Mouse (Mus musculus) heart, adult 2 months (tissue): ENCODE data around the gene Mypop. TPM values are rescaled to one million over a fixed set of nuclear protein-coding genes. Genes with fewer than 3 reads are reported as not detected.

Experiments used
- DNase-seq, 2 experiments: peaks; one replicate each; pipeline ENCODE4 v3.0.0; 2021
- H3K27ac ChIP-seq: fragments of 200-600 bp; 2 replicates; pipeline ENCODE4 v1.8.1; 2022
- H3K27me3 ChIP-seq: fragments of 200-500 bp; 2 replicates; pipeline ENCODE4 v1.6.1; 2012; ENCODE audit warnings: mild to moderate bottlenecking, low read length, inconsistent platforms, mixed read lengths; ENCODE audit not compliant: control insufficient read depth, insufficient read depth
- H3K36me3 ChIP-seq: fragments of 200-500 bp; 2 replicates; pipeline ENCODE4 v1.6.1; 2012; ENCODE audit warnings: low read length, inconsistent platforms; ENCODE audit not compliant: control insufficient read depth, insufficient read depth
- H3K4me1 ChIP-seq: fragments of 200-500 bp; 2 replicates; pipeline ENCODE4 v1.6.1; 2011; ENCODE audit warnings: low read length; ENCODE audit not compliant: control insufficient read depth, insufficient read depth
- H3K4me3 ChIP-seq: fragments of 200-600 bp; 2 replicates; pipeline ENCODE4 v1.8.1; 2022
- H3K79me2 ChIP-seq: fragments of 200-500 bp; replicated peaks from 2 replicates; pipeline ENCODE4 v1.6.1; 2012; ENCODE audit warnings: mild to moderate bottlenecking, inconsistent platforms, low read length, moderate library complexity, mixed read lengths; ENCODE audit not compliant: control insufficient read depth, insufficient read depth
- H3K9ac ChIP-seq: fragments of 200-500 bp; 2 replicates; pipeline ENCODE4 v1.6.1; 2012; ENCODE audit warnings: low read depth, mild to moderate bottlenecking, control low read depth, inconsistent platforms, low read length, mixed read lengths
- CTCF ChIP-seq: fragments of 200-600 bp; IDR thresholded peaks from 2 replicates; pipeline ENCODE4 v1.8.1; 2022; ENCODE audit warnings: antibody characterized with exemption, mild to moderate bottlenecking, moderate library complexity
- EP300 ChIP-seq: fragments of 200-500 bp; IDR thresholded peaks from 2 replicates; pipeline ENCODE4 v1.6.1; 2011; ENCODE audit warnings: low read depth, low read length, control low read depth; ENCODE audit not compliant: insufficient read depth
- POLR2A ChIP-seq: fragments of 200-500 bp; IDR thresholded peaks from 2 replicates; pipeline ENCODE4 v1.6.1; 2011; ENCODE audit warnings: mild to moderate bottlenecking, low read depth, low read length, control low read depth; ENCODE audit not compliant: insufficient read depth
- WGBS: fragments of 180-500 bp; shearing (Covaris S2); methylation state at CpG from one replicate; pipeline ENCODE4 v1.1.7; 2018; 5-methylcytosine and 5-hydroxymethylcytosine counted together
- intact Hi-C: fragments of 180-260 bp; cut with DNase I; formaldehyde crosslinking; loops from one replicate; pipeline ENCODE4 v1.15.1; 2025
- polyA plus RNA-seq: library from polyadenylated mRNA; depleted of rRNA; stranded (reverse); fragments of >200 nt; gene quantifications from 2 replicates; pipeline ENCODE4 v1.2.3, GENCODE M21; 2012
- total RNA-seq, 2 experiments: library from RNA; stranded (reverse); gene quantifications; 2 replicates each; pipeline ENCODE4 v1.2.3; 2021

Gene Mypop
- total and polyA plus RNA-seq, 3 experiments, result 3.5 to 4.0 (median 3.9) TPM

DNA sequence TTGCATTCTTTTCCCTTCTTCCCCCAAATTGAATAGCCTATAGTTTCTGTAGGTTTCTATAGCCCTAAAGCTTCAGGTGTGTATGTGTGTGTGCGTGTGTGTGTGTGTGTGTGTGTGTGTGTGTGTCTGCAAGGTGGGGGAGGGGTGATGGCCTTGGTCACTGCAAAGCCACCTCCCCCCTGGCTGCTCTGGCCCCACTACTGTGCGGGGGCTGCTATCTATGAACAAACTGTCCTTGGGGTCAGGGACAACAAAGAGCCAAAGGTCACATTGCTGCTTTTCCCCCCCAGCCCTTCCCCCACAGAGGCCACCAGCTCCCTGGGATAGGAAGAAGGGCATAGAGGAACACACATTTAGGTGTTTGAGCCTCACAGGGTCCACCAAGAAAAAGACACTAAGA, 21.8 kb downstream of the Mypop start:
- no peaks in the 10 kb centered on the region for H3K36me3 ChIP-seq

DNA sequence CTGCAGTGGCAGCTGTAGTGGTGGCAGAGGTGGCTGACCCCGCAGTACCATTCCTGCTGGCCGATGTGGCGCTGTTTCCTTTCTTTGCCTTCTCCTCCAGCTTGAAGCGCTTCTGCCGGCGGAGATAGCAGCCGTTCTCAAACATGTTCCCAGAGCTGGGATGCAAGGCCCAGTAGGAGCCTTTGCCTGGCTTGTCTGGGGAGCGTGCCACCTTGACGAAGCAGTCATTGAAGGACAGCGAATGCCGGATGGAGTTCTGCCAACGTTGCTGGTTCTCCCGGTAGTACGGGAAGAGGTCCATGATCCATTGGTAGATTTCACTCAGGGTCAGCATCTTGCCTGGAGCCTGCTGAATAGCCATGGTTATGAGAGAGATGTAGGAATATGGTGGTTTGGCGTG, 23.4 kb downstream of the Mypop start:
- 61% methylated on average over 15 of the region's 15 CpGs for WGBS
- Histone ChIP-seq H3K36me3 (no peaks in the 10 kb centered on the region), H3K27me3 (no peaks in the 10 kb centered on the region), H3K4me3 (no peak overlapping the region), H3K9ac (no peak overlapping the region), H3K4me1 (no peaks in the 10 kb centered on the region), H3K79me2 (no peaks in the 10 kb centered on the region), H3K27ac (no peak overlapping the region)
- no peak for DNase-seq
- TF ChIP-seq EP300 (no peak), POLR2A (no peak), CTCF (no peak)
- intact Hi-C loops, result no loop called here

More for the DNA sequence above, 21.8 kb downstream of the Mypop start:
- WGBS, result 49% methylated on average over 2 of the region's 2 CpGs
- Histone ChIP-seq H3K27ac (no peak overlapping the region), H3K27me3 (no peaks in the 10 kb centered on the region), H3K4me3 (no peak overlapping the region), H3K9ac (no peak overlapping the region), H3K79me2 (no peaks in the 10 kb centered on the region), H3K4me1 (no peaks in the 10 kb centered on the region)
- no peak for DNase-seq
- no peak for TF ChIP-seq POLR2A
- no peak for TF ChIP-seq EP300
- TF ChIP-seq CTCF, result no peak
- intact Hi-C loops, result no loop called here

DNA sequence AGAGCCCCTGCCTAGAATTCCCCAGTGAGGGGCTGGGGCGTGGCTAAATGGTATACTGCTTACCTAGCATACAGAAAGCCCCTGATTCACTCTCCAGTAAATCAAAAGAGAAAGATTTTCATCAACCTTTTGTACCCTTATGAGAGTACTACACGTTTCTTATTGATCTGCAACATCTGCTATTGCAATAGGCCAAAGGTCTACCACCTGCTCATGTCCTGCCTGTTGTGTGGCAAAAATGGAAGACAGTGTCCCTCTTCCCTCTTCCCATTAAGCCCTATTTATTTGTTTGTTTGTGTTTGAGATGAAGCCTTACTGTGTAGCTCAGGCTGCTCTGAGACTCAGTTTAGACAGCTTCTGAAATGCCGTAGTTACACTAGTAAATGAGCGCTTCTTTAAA, 25.0 kb downstream of the Mypop start:
- H3K9ac ChIP-seq, result no peak overlapping the region
- intact Hi-C loops, result no loop called here
- H3K4me3 ChIP-seq, result no peak overlapping the region
- no peaks in the 10 kb centered on the region for H3K4me1 ChIP-seq
- no peaks in the 10 kb centered on the region for H3K36me3 ChIP-seq
- WGBS, result 84% methylated on average over 4 of the region's 4 CpGs
- 0 out of 2 replicates have a peak, but pooled peaks cover under 1% of the 10 kb centered on the region for H3K27me3 ChIP-seq
- no peak overlapping the region for H3K27ac ChIP-seq
- no peak for TF ChIP-seq EP300
- no peak for TF ChIP-seq CTCF
- TF ChIP-seq POLR2A, result no peak
- no peaks in the 10 kb centered on the region for H3K79me2 ChIP-seq
- DNase-seq, result no peak

DNA sequence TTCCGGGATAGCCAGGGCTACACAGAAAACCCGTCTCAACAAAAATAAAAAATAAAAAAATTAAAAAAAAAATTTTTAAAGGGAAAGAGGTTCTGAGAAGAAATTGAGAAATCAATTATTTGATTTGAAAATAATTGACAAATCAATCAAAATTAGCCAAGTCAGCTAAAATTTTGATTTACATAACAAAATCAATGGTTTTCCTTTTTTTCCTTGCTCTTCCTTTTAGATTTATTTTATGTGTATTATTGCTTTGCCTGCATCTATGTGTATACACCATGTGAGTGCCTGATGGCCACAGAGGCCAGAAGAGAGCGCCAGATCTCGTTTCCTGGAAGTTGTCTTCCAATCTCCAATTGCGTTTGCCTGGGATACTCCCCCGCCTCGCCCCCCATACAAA, 26.9 kb downstream of the Mypop start:
- intact Hi-C loops, result no loop called here
- WGBS, result 77% methylated on average over 7 of the region's 7 CpGs

DNA sequence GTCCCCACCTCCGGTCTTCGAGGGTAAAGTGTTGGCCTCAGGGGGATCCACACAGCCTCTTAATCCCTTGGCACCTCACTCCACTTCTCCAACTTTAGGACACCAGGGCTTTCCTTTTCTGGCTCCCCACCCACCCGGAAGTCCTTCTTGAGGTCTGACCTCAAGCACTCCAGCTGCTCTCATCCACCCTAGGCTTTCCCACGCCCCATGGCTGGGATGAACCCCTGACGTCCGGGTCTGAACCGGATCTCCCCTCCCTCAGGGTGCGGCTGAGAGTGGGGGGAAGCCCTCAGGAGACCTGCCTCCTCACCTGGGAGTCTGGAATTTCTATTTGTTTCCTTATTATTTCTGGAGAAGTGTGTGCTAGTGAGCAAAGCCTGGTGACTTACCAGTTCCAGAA, 30.0 kb downstream of the Mypop start:
- TF ChIP-seq POLR2A (no peak), CTCF (no peak), EP300 (no peak)
- Histone ChIP-seq H3K27me3 (peaks cover 6% of the 10 kb centered on the region; the same call in 1 of the 2 replicates), H3K4me1 (peaks cover 2% of the 10 kb centered on the region; the same call in 1 of the 2 replicates), H3K27ac (no peak overlapping the region), H3K36me3 (no peaks in the 10 kb centered on the region), H3K4me3 (no peak overlapping the region), H3K79me2 (peaks cover 3% of the 10 kb centered on the region), H3K9ac (no peak overlapping the region)
- DNase-seq, result no peak
- 12% methylated on average over 8 of the region's 8 CpGs for WGBS
- intact Hi-C loops, result no loop called here

More for the DNA sequence above, 26.9 kb downstream of the Mypop start:
- H3K27ac ChIP-seq, result no peak overlapping the region
- H3K4me1 ChIP-seq, result no peaks in the 10 kb centered on the region
- H3K36me3 ChIP-seq, result no peaks in the 10 kb centered on the region
- TF ChIP-seq EP300, result no peak
- TF ChIP-seq CTCF, result no peak
- TF ChIP-seq POLR2A, result no peak
- no peak overlapping the region for H3K9ac ChIP-seq
- no peaks in the 10 kb centered on the region for H3K79me2 ChIP-seq
- H3K4me3 ChIP-seq, result no peak overlapping the region
- H3K27me3 ChIP-seq, result 0 out of 2 replicates have a peak, but pooled peaks cover 2% of the 10 kb centered on the region
- no peak for DNase-seq

DNA sequence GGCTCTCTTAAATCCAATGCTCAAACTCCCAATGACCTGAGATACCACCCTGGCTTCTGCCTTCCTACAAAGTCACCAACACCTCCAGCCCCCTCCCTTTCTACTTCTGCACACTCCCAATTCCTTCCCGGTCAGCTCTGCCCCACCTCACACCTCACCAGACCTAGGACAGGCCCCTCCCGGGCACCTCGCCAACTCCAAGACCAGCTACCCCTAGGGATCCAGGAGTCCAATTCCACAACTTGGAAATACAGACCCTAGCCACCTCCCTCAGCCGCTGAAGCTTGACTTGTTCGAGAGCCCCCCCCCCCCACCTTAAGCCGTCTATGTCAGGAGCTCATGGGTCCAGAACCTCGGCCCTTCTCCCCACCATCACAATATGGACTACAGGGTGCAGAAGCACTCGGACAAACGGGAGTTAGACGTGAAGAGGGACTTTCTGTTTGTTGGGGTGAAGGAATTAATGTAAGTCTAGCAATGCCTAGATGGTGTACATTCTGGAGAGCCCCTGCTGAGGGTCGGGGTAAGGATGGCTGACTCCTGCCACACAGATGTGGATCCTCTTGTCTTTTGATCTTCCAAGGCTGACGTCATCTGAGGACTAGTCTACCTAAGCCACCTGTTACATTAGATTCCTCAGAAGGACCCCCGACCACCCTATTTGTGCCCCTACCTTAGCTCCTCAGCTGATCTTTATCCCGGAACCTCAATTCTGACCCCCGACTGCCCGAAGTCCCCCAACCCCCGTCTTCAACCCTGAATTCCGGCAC, 31.3 kb downstream of the Mypop start:
- H3K36me3 ChIP-seq, result no peaks in the 10 kb centered on the region
- H3K4me1 ChIP-seq, result peaks cover 2% of the 10 kb centered on the region; the same call in 1 of the 2 replicates
- DNase-seq, result no peak
- no peak overlapping the region for H3K9ac ChIP-seq
- TF ChIP-seq EP300 (no peak), CTCF (no peak), POLR2A (no peak)
- no peak overlapping the region for H3K4me3 ChIP-seq
- H3K79me2 ChIP-seq, result peaks cover 3% of the 10 kb centered on the region
- 43% methylated on average over 18 of the region's 18 CpGs for WGBS
- H3K27ac ChIP-seq, result no peak overlapping the region
- intact Hi-C loops, result loop anchor here (2.0 kb wide), 1 partner anchor 16 kb away; no protein-coding TSS in a partner anchor
- H3K27me3 ChIP-seq, result peaks cover 6% of the 10 kb centered on the region; the same call in 1 of the 2 replicates
